Mouse (Mus musculus) layer of hippocampus, postnatal 36 days (tissue): ENCODE data around the gene Tnfrsf4. TPM values are rescaled to one million over a fixed set of nuclear protein-coding genes. Genes with fewer than 3 reads are reported as not detected.
A peak's percentile ranks its signal among the peaks of the same experiment; 100 is the strongest.

Experiments
- DNase-seq, 2 experiments: peaks; one replicate each; pipeline ENCODE4 v3.0.0; 2022
- total RNA-seq, 2 experiments: library from RNA; stranded (reverse); gene quantifications; 2 replicates each; pipeline ENCODE4 v1.2.3; 2021

Gene Tnfrsf4
- total RNA-seq, 2 experiments from 2014 or later = 2.3 to 2.5 TPM

GRCm38 (mm10) chr4:156030651-156031118, 17.0 kb downstream of the Tnfrsf4 start:
- DNase-seq = no peak

DNA sequence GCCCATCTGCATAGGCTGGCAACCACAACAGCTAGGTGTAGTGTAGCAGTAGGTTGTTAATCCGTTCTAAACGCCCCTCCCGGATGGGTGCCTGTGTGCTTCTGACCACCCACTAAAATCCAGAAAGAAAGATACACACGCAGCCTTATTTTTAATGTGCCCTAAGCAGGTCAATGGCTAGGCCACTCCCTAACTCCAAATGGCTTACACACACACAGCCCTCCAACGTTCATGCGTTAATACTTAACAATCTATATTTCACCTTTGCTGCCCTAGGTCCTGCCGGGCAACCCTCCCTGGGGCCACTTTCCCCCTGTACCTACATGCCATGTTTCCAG, 17.6 kb downstream of the Tnfrsf4 start:
- no peak for DNase-seq

DNA sequence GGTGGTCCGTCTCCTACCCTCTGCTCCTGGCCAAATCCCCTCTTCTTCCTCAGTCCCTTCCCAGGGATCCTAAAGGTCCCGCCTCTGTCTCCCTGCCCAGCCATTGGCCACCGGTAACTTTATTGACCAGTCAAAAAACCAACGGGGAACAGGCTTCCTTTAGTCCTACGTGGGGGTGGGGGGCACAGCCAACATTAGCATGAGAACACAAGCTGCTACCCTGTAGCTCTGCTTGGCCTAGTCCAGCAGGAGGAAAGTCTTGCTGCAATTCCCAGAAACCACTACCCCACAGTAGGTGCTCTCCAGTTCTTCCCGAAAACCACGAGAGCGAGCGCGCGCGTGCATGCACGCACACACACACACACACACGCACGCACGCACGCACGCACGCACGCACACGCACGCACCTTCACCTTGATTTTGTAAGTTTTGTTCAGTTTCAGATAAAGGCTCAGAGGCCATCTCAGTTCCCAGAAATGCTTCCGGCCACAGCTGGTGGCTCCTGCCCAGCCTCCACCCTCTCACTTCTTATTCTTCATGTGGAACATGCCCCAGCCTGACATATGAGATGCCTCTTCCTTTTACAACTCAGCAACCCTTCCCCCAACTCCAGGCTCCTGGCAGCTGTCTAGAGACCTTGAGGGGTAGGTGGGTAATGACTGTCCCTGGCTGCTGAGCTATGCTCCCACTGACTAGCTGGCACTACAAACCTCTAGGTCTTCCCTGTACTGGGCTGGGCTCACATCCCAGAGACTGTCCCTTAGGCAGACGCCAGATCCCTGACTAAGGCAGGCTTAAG, 18.1 kb downstream of the Tnfrsf4 start:
- DNase-seq = peak; percentile 64 to 70

DNA sequence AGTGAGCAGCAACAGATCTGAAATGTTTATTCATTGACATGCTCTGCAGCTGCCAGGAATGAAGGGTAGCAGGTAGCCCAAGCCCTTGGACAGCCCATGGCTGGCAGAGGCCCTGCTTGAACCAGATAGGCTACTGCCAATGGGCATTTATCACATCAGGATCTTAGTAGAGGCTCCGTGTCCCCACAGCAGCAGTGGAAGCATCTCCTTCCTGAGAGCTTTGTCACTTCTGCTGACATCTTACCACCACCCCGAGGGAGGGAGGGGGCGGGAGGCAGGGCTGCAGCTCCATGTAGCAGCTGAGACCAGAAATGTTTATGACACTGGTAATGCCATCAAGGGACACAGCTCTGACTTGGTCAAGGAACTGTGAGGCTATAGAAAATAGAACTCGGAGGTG, 19.2 kb downstream of the Tnfrsf4 start:
- no peak for DNase-seq

DNA sequence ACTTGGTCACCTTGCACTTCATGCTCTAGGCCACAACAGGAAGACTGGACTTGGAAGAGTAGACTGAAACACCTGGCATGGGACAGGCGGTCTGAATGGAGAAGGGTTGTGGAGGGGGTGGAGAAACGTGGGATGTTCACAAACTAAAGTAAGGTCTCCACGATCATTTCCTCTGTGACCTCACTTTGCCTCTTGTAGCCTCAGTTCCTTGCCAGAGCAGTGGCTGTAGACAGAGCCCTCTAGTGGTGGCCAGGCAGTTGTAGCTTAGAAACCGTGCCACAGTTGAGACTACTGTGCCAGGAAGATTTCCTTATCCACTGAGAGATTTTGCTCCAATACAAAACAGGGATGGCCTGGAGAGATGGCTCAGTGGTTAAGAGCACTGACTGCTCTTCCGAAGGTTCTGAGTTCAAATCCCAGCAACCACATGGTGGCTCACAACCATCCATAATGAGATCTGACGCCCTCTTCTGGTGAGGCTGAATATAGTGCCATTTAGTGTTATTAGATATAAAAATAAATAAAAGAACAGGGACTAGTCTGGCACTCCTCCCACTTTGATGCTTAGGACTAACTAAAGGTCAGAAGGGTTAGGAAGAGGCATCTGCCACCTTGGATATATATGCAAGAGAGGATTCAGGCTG, 20.0 kb downstream of the Tnfrsf4 start:
- DNase-seq = no peak

GRCm38 (mm10) chr4:156034301-156034700, 20.7 kb downstream of the Tnfrsf4 start:
- DNase-seq = no peak

DNA sequence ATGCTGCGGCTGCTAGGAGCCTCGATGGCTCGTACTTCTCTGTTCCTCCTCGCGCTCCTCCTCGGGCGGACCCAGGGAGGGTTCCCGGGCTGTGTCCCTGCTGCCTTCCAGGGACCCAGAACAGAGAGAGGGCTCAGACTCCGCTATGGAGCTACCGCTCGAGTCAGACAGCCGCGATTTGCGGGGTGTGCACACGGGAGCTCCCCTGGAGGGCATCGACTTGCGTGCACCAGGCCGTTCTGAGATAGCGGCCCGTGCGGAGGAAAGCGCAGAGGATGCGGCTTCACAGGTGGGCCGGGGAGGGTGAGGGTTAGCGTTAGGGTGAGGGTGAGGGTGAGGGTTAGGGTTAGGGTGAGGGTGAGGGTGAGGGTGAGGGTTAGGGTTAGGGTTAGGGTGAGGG, 21.3 kb downstream of the Tnfrsf4 start:
- no peak for DNase-seq

- no peak for DNase-seq
These were observed 31.1 kb downstream of the Tnfrsf4 start for GRCm38 (mm10) chr4:156044754-156045153.

DNA sequence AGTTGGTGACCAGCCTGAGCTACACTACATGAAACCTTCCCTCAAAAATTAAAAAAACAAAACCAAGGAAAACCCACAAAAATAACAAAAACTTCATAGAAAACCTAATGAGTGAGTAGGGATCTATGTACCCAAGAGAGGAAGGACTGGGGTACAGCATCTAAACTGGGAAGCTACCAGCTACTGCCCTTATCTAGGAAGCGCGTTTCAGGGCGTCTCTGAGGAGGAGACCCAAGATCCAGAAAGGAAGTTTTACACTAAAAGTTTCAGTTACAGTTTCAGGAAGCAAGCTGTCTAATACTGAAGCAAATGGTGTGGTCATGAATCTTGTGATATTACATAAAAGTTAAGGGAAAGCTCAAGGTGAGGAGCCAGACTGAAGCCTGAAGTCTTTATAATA, 36.1 kb downstream of the Tnfrsf4 start:
- no peak for DNase-seq

GRCm38 (mm10) chr4:156050391-156050980, 36.8 kb downstream of the Tnfrsf4 start:
- DNase-seq = no peak

DNA sequence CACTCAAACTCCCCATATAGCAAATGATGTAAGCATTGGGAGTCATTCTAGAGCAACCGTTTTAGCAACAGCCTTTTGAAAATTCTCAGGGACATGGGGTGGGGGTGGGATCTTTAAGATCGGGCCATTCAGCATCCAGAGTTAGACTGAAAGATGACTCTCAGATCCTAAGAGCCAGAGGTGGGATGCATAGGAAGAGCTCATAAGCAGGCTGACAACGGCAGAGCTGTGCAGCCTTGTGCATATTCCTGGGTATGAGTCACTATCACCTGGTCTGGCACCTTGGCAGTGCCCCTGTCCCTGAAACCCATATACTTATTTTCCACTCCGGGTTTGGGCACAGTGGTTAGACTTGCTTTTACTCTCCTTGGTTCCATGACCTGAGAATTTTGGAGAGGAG, 39.5 kb downstream of the Tnfrsf4 start:
- no peak for DNase-seq

- DNase-seq = no peak
These were observed 40.5 kb downstream of the Tnfrsf4 start for GRCm38 (mm10) chr4:156054130-156054529.

DNA sequence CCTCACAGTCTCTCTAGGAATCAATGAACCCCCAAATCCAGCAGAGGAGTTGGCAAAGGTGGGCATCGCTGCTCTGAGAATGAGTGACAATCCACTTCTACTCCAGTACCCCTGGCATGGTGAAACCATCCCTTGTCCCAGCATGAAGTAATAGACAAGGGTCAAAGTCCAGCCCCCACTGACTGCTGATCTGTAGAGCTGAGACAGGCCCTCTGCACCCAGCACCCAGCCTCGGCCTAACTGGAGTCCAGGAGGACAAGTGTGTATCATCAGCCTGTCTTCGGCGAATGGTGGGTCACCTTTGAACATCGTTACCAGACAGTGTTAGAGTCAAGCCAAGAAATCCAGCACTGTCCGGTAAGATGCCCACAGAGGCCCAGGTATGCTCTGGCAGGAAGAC, 41.0 kb downstream of the Tnfrsf4 start:
- DNase-seq = no peak

GRCm38 (mm10) chr4:156055173-156055572, 41.5 kb downstream of the Tnfrsf4 start:
- no peak for DNase-seq

- no peak for DNase-seq
These were observed 44.1 kb downstream of the Tnfrsf4 start for GRCm38 (mm10) chr4:156057702-156058101.

GRCm38 (mm10) chr4:156058826-156059225, 45.2 kb downstream of the Tnfrsf4 start:
- DNase-seq = no peak

DNA sequence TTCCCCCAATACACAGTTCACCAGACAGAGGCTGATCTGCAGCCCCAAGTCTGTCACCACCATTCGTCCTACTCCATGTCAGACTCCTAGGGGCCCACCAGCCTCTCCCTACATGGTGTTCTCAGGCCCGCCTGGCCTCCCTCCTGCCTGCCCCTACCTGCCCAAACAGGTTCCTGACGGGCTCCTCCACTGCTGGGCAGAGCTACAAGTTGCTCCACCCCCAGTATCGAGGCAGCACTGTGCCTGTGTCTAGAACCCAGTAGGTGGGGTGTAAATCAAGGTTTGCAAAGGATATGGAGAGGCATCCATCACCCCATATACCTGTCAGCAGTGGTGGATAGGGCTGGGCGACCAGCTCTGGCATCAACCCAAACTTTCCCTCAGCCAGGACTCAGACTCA, 45.6 kb downstream of the Tnfrsf4 start, which contains the start of gene Ttll10:
Ttll10 (minus strand) TSS at position 154 of the 400 bp plus-strand sequence.
- no peak for DNase-seq

DNA sequence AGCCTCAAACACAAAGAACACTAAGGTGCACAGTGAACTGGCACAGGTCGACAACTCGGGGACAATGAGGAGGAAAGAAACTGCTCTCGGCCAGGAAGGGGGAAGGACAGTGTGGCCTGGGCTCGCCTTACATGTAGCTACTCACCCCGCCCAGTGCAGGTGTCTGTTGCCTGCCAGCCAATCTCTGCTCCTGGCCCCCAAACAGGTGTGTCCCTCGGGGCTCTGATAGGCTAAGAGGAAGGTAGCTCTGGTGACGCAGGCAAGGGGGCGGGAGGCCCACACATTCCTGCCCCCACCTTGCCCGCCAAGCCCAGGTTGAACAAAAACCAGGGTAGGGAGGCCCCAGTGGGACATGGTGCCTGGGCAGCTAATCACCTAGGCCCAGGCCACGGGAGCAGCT, 46.1 kb downstream of the Tnfrsf4 start:
- no peak for DNase-seq

GRCm38 (mm10) chr4:156063861-156064509, 50.3 kb downstream of the Tnfrsf4 start:
- DNase-seq = no peak

DNA sequence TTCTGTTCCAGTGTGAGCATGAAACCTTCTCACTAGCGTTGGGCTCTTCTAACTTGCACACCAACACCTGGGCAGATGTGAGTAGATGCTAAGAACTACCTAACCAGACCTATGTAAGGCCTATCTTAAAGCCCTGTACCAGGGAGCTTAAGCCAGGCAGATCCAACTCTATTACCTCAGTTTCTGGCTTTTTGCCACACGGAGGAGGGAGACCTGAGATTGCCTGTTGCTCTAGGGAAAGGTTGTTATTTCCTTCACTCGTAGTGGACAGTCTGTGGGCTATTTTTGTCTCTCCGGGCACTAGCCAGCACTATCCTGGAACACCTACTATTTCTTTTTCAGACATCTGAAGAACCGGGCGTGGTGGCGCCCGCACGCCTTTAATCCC, 50.9 kb downstream of the Tnfrsf4 start:
- no peak for DNase-seq

DNA sequence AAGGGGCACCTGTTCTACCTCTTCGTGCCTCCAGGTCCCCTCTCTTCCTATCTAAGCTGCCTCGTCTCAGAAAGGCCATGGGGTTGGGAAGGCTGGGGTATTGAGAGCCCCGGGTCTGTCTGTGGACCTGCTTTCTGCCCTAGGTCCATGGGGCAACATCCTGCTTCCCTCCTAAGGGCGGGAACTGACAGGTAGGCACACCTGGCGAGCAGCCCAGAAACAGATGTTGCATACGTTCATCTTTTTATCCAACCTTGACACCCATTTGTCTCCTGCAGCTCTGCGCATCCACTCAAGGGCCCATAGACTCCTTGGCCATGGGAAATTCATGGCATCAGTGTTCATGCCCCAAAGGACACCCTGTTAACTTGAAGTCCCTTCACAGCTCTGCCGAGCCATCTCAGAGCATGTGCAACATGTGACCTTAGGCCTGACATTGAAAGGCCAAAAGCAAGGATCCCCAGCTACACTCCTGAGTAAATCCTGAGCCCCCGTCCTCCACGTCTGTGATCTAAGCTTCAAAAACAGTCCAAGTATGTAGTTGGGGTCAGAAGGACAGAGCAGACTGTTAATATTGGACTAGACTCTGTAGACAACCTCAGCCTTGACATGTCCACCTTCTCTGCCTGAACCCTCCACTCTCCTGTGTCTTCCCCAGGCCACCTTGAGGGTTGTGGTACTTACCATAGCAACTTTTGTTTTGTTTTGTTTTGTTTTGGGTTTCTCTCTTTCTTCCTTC, 51.7 kb downstream of the Tnfrsf4 start:
- DNase-seq = no peak
